Mouse (Mus musculus): ENCODE results near the gene Dcxr.
"Not testable (repeated sequence)": the region's sequence is repeated elsewhere in the genome, so short reads cannot be mapped to it uniquely, and the experiment has no call there.

Gene Dcxr

GRCm38 (mm10) chr11:120707969-120708368 lies 19.1 kb downstream of the Dcxr start:
- DNase-seq: no peak

GRCm38 (mm10) chr11:120707225-120707624 lies 19.9 kb downstream of the Dcxr start:
- DNase-seq: no peak

GRCm38 (mm10) chr11:120706120-120706519 lies 21.0 kb downstream of the Dcxr start:
- DNase-seq: no peak

GRCm38 (mm10) chr11:120704486-120705325 lies 22.4 kb downstream of the Dcxr start:
- DNase-seq: no peak

GRCm38 (mm10) chr11:120703696-120704454 lies 23.2 kb downstream of the Dcxr start:
- no peak for DNase-seq

GRCm38 (mm10) chr11:120697741-120698140 lies 29.3 kb downstream of the Dcxr start:
- DNase-seq: peak; percentile 98

- DNase-seq: no peak
Measured at GRCm38 (mm10) chr11:120696568-120696967, 30.5 kb downstream of the Dcxr start.

GRCm38 (mm10) chr11:120695641-120696040 lies 31.4 kb downstream of the Dcxr start:
- DNase-seq: no peak

GRCm38 (mm10) chr11:120695184-120695583 lies 31.9 kb downstream of the Dcxr start:
- no peak for DNase-seq

GRCm38 (mm10) chr11:120693461-120693860 lies 33.6 kb downstream of the Dcxr start:
- no peak for DNase-seq

GRCm38 (mm10) chr11:120692471-120693011 lies 34.5 kb downstream of the Dcxr start:
- DNase-seq: no peak

GRCm38 (mm10) chr11:120689365-120689764 lies 37.7 kb downstream of the Dcxr start:
- DNase-seq: no peak

GRCm38 (mm10) chr11:120686650-120687272 lies 40.3 kb downstream of the Dcxr start:
- DNase-seq: no peak

- no peak for DNase-seq
Measured at GRCm38 (mm10) chr11:120684660-120685059, 42.4 kb downstream of the Dcxr start.

- DNase-seq: no peak
Measured at GRCm38 (mm10) chr11:120684086-120684485, 43.0 kb downstream of the Dcxr start.

- DNase-seq: no peak
Measured at GRCm38 (mm10) chr11:120683536-120683935, 43.5 kb downstream of the Dcxr start.

GRCm38 (mm10) chr11:120682683-120683082 lies 44.4 kb downstream of the Dcxr start:
- DNase-seq: no peak

- DNase-seq: no peak
Measured at GRCm38 (mm10) chr11:120679909-120680308, 47.2 kb downstream of the Dcxr start.

- DNase-seq: no peak
Measured at GRCm38 (mm10) chr11:120676951-120677350, 50.1 kb downstream of the Dcxr start.

GRCm38 (mm10) chr11:120675875-120676274 lies 51.2 kb downstream of the Dcxr start:
- not testable (repeated sequence) for DNase-seq
